Mouse (Mus musculus) kidney, adult 9 months (tissue): ENCODE measurements around the gene Gm21173.
"Not testable (repeated sequence)": the region's sequence is repeated elsewhere in the genome, so short reads cannot be mapped to it uniquely, and the experiment has no call there.

ENCODE experiments used
- DNase-seq: peaks from one replicate; pipeline ENCODE4 v3.0.0; 2022

Gm21173 gene

GRCm38 (mm10) chrY:76761300-76761699 is at the start of gene Gm21173:
TSS of gene Gm21173 (plus strand) at chrY:76761600.
- not testable (repeated sequence) for DNase-seq
